Mouse (Mus musculus) liver, embryonic 14.5 days (tissue): ENCODE data around the gene Elk3.

ENCODE experiments used
- CTCF ChIP-seq: IDR thresholded peaks from 2 replicates; pipeline ENCODE4 v1.5.1; 2016; ENCODE audit warnings: antibody characterized with exemption, low read depth, control low read depth
- EP300 ChIP-seq: IDR thresholded peaks from 2 replicates; pipeline ENCODE4 v1.6.1; 2016; ENCODE audit warnings: antibody characterized with exemption, low read depth

DNA sequence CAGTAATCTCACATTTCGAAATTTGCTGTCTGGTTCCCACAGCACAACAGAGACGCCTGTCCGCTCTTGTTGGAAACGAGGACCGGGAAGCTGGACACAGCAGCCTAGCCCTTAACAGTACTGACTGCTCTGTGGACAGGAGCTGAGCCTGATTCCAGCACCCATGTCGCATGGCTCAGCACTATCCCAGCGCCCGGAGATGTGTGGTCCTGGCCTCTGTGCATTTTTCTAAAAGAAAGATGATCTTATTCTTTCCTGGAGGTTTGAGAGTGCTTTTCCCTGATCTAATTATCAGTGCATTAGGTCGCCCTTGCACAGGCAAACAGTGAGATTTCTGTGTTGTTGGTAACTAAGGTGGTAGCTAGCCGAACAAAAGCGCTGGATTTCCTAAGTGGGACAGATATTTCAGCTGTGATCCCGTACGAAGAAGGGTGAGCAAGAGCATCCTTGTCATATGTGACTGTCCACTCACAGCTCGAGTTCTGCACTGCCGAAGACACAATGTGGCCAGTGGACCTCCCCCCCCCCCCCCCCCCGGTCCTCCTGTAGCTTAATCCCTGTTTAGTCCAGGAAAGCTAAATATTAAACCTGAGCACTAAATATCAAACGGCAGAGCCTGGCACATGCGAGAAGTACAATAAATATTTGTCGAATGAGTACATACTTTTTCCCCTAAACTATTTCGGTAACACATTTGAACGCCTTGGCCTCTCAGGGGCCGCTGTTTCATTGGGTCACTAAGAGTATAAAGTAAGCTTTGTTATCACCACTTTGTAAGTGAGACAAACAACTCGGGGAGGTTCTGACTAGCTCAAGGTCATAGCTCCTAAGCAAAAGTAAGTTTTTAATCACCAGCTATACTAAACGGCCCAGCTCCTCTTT, 60.3 kb downstream of the Elk3 start:
- TF ChIP-seq CTCF (no peak), EP300 (no peak)
